Comparison of ENCODE assay signal across 18 mouse cellular contexts in the genomic region with DNA sequence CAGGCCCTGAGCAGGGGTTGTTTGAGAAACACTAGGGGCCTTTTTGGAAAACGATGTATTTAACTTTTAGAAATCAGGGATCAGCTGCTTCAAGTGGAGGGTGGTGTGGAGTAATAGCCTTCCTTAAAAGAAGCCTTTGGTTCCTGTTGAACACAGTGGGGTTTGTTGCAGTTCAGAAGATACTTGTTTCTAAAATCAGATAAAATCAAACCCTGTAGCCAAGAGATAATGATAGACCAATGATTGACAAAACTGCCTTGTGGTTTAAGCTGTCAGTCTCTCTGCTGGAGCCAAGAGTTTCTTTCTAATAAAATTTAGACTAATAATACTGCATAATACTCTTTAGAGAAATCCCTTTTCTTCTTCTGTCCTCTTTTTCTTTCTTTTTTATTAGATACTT.
DNase-seq lines count a peak whose midpoint lies in the region; ATAC-seq and TF ChIP-seq lines count a peak whose summit lies in the region.
"Had no signal": no experiment of that assay in that cellular context is flagged by ENCODE, and none has a peak within 500 bp of the region (broad histone marks: within the 10 kb centered on the region; RNA-seq: fewer than 3 reads in every experiment).

No protein-coding gene starts in this region.

- peaks cover 20% of the 10 kb centered on the region for H3K36me3 ChIP-seq in hindbrain, postnatal 0 days (ENCODE audit: insufficient read depth, low read length)
- peaks cover 15% of the 10 kb centered on the region for H3K36me3 ChIP-seq in hindbrain, embryonic 16.5 days (ENCODE audit: control insufficient read depth, insufficient read depth, low read length)
- peaks cover 60% of the 10 kb centered on the region for H3K36me3 ChIP-seq in G1E (replicated peaks)

- TF ChIP-seq CTCF in hindbrain, postnatal 0 days (IDR thresholded peaks at IDR 0.05; ENCODE audit: low read depth), result no peak
- TF ChIP-seq CTCF in G1E (IDR thresholded peaks at IDR 0.05; ENCODE audit: low read depth, low read length), result no peak

- DNase-seq in hindbrain, postnatal 0 days (ENCODE audit: low spot score), result no peak
- DNase-seq in 416B (ENCODE audit: low read depth), result peak; percentile 16
- DNase-seq in G1E (ENCODE audit: low spot score), result peak; percentile 15
- DNase-seq in ovary, adult 18-20 months (ENCODE audit: low spot score), result no peak
- no peak for DNase-seq in cerebellum, adult 11 months
- DNase-seq: adrenal gland, adult 2 months; adrenal gland, postnatal 14 days; cerebellum, adult 18-20 months; cerebellum, postnatal 14 days; gastrocnemius, adult 2 months; gastrocnemius, postnatal 14 days had no signal

- peak overlapping the region; percentile 51; the same call in 1 of the 2 replicates for H3K27ac ChIP-seq in hindbrain, postnatal 0 days
- no peak overlapping the region for H3K27ac ChIP-seq in hindbrain, embryonic 16.5 days (ENCODE audit: low read depth, low read length)
- H3K27ac ChIP-seq: forebrain, embryonic 10.5 days; forebrain, embryonic 13.5 days; gastrocnemius, adult 2 months; hindbrain, embryonic 12.5 days; hindbrain, embryonic 15.5 days had no signal

- H3K9me3 ChIP-seq in hindbrain, postnatal 0 days (ENCODE audit: low read length), result no peaks in the 10 kb centered on the region
- no peaks in the 10 kb centered on the region for H3K9me3 ChIP-seq in hindbrain, embryonic 16.5 days (ENCODE audit: control insufficient read depth, low read length)
- no peaks in the 10 kb centered on the region for H3K9me3 ChIP-seq in G1E (replicated peaks)
- H3K9me3 ChIP-seq: forebrain, embryonic 10.5 days; forebrain, embryonic 13.5 days; hindbrain, embryonic 12.5 days; hindbrain, embryonic 15.5 days had no signal

- 48% methylated on average over 1 of the region's 1 CpGs for WGBS in hindbrain, postnatal 0 days
- WGBS in hindbrain, embryonic 16.5 days, result 80% methylated on average over 1 of the region's 1 CpGs

- ATAC-seq in hindbrain, postnatal 0 days, result no peak
- ATAC-seq in hindbrain, embryonic 16.5 days, result no peak; the same call in 1 of the 2 replicates
- peak; percentile 66 for ATAC-seq in G1E (ENCODE audit: extremely low read depth, insufficient number of reproducible peaks, low FRiP score, poor library complexity, severe bottlenecking)
- ATAC-seq: forebrain, embryonic 13.5 days; intestine, postnatal 0 days had no signal

- no peaks in the 10 kb centered on the region for H3K4me1 ChIP-seq in hindbrain, postnatal 0 days (ENCODE audit: insufficient read depth, low read length)
- no peaks in the 10 kb centered on the region for H3K4me1 ChIP-seq in hindbrain, embryonic 16.5 days (ENCODE audit: control insufficient read depth, insufficient read depth, low read depth, low read length)
- peaks cover 22% of the 10 kb centered on the region for H3K4me1 ChIP-seq in G1E (ENCODE audit: insufficient read depth, low read depth, low read length)
- H3K4me1 ChIP-seq: forebrain, embryonic 10.5 days; forebrain, embryonic 13.5 days; hindbrain, embryonic 12.5 days; hindbrain, embryonic 15.5 days had no signal

- no peak overlapping the region for H3K4me2 ChIP-seq in hindbrain, postnatal 0 days (ENCODE audit: low read depth, low read length)
- no peak overlapping the region for H3K4me2 ChIP-seq in hindbrain, embryonic 16.5 days (ENCODE audit: low read length)
- H3K4me2 ChIP-seq: forebrain, embryonic 13.5 days; heart, embryonic 11.5 days; hindbrain, embryonic 12.5 days; hindbrain, embryonic 15.5 days had no signal

- no peak overlapping the region for H3K4me3 ChIP-seq in hindbrain, postnatal 0 days (ENCODE audit: low read length)
- no peak overlapping the region for H3K4me3 ChIP-seq in hindbrain, embryonic 16.5 days (ENCODE audit: low read length)
- no peak overlapping the region for H3K4me3 ChIP-seq in G1E (ENCODE audit: low read depth, low read length)
- H3K4me3 ChIP-seq: forebrain, embryonic 10.5 days; forebrain, embryonic 13.5 days; gastrocnemius, adult 2 months; hindbrain, embryonic 12.5 days; hindbrain, embryonic 15.5 days had no signal

- no peaks in the 10 kb centered on the region for H3K27me3 ChIP-seq in hindbrain, postnatal 0 days (ENCODE audit: insufficient read depth, low read length)
- no peaks in the 10 kb centered on the region for H3K27me3 ChIP-seq in hindbrain, embryonic 16.5 days (replicated peaks; ENCODE audit: control insufficient read depth, insufficient read depth, low read length)
- no peaks in the 10 kb centered on the region for H3K27me3 ChIP-seq in G1E (ENCODE audit: insufficient read depth, low read length)
- H3K27me3 ChIP-seq: forebrain, embryonic 13.5 days; hindbrain, embryonic 12.5 days; hindbrain, embryonic 15.5 days had no signal

- no peak overlapping the region for H3K9ac ChIP-seq in hindbrain, postnatal 0 days (replicated peaks; ENCODE audit: low read length)
- no peak overlapping the region for H3K9ac ChIP-seq in hindbrain, embryonic 16.5 days (ENCODE audit: low read depth, low read length)
- H3K9ac ChIP-seq: forebrain, embryonic 13.5 days; hindbrain, embryonic 12.5 days; hindbrain, embryonic 15.5 days had no signal

Comparison
In these comparisons a context has a peak if more than half of its experiments do, and no peak if none do; other contexts are left out.
1. DNase-seq: peak in 416B (single experiment) and G1E (single experiment); none in hindbrain, postnatal 0 days (single experiment), ovary, adult 18-20 months (single experiment) and cerebellum, adult 11 months (single experiment).